Mouse (Mus musculus): ENCODE results near the gene Dapp1. TPM values are rescaled to one million over a fixed set of nuclear protein-coding genes. Genes with fewer than 3 reads are reported as not detected.

Dapp1 gene
- polyA plus RNA-seq, 1 experiment from 2014 or later, result 15.4 TPM

DNA sequence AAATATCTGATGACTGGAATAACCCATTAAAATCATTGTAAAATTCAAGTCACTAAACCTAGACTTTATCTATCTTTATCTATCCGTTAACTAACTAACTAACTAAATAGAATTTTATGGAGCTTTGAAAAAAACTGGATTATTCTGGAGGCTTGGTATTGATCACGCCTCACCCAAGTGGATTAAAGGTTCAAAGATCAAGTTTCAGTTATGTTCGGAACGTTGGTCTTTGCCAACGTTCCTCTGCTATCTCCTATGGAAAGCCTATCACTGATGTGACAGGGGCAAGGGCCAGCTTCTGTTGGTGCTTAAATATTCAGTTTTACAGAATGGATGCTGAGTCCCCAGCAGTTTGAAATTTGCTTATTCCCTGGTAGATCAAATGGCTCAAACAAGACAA lies 3.1 kb downstream of the Dapp1 start:
- WGBS (ENCODE audit: insufficient replicate concordance), result 76% methylated on average over 5 of the region's 5 CpGs
- Histone ChIP-seq H3K27ac (ENCODE audit: low read depth, low read length) (no peak overlapping the region), H3K4me1 (ENCODE audit: control insufficient read depth, insufficient read depth, low read length) (peaks cover 7% of the 10 kb centered on the region; the same call in 1 of the 2 replicates), H3K4me2 (no peak overlapping the region), H3K4me3 (ENCODE audit: low read depth, low read length) (no peak overlapping the region), H3K9me3 (replicated peaks; ENCODE audit: control insufficient read depth, low read length) (no peaks in the 10 kb centered on the region), H3K36me3 (ENCODE audit: control insufficient read depth, insufficient read depth, low read length) (no peaks in the 10 kb centered on the region), H3K9ac (ENCODE audit: low read depth, low read length) (no peak overlapping the region), H3K27me3 (ENCODE audit: control insufficient read depth, insufficient read depth, low read length) (no peaks in the 10 kb centered on the region)
- ATAC-seq (replicated peaks; ENCODE audit: insufficient number of reproducible peaks, low FRiP score, low TSS enrichment), result no peak

- WGBS (ENCODE audit: insufficient replicate concordance), result 56% methylated on average over 6 of the region's 6 CpGs
Observed at GRCm38 (mm10) chr3:137977629-137978041, 3.7 kb downstream of the Dapp1 start.

GRCm38 (mm10) chr3:137976943-137977628 lies 4.3 kb downstream of the Dapp1 start:
- H3K27me3 ChIP-seq (ENCODE audit: control insufficient read depth, insufficient read depth, low read length), result no peaks in the 10 kb centered on the region
- no peak overlapping the region for H3K4me2 ChIP-seq
- peaks cover 7% of the 10 kb centered on the region; the same call in 1 of the 2 replicates for H3K4me1 ChIP-seq (ENCODE audit: control insufficient read depth, insufficient read depth, low read length)
- no peak for ATAC-seq (replicated peaks; ENCODE audit: insufficient number of reproducible peaks, low FRiP score, low TSS enrichment)
- H3K9me3 ChIP-seq (replicated peaks; ENCODE audit: control insufficient read depth, low read length), result no peaks in the 10 kb centered on the region
- 53% methylated on average over 9 of the region's 9 CpGs for WGBS (ENCODE audit: insufficient replicate concordance)
- no peak overlapping the region for H3K27ac ChIP-seq (ENCODE audit: low read depth, low read length)
- H3K4me3 ChIP-seq (ENCODE audit: low read depth, low read length), result no peak overlapping the region
- H3K36me3 ChIP-seq (ENCODE audit: control insufficient read depth, insufficient read depth, low read length), result no peaks in the 10 kb centered on the region
- 0 out of 2 replicates have a peak overlapping the region, but pooled peaks have one; percentile 10 for H3K9ac ChIP-seq (ENCODE audit: low read depth, low read length)

More at GRCm38 (mm10) chr3:137977629-137978041, 3.7 kb downstream of the Dapp1 start:
- H3K27me3 ChIP-seq (ENCODE audit: control insufficient read depth, insufficient read depth, low read length), result no peaks in the 10 kb centered on the region
- H3K4me2 ChIP-seq, result no peak overlapping the region
- H3K27ac ChIP-seq (ENCODE audit: low read depth, low read length), result no peak overlapping the region
- H3K4me1 ChIP-seq (ENCODE audit: control insufficient read depth, insufficient read depth, low read length), result peaks cover 7% of the 10 kb centered on the region; the same call in 1 of the 2 replicates
- H3K36me3 ChIP-seq (ENCODE audit: control insufficient read depth, insufficient read depth, low read length), result no peaks in the 10 kb centered on the region
- no peak; the same call in 1 of the 2 replicates for ATAC-seq (replicated peaks; ENCODE audit: insufficient number of reproducible peaks, low FRiP score, low TSS enrichment)
- no peak overlapping the region for H3K4me3 ChIP-seq (ENCODE audit: low read depth, low read length)
- H3K9me3 ChIP-seq (replicated peaks; ENCODE audit: control insufficient read depth, low read length), result no peaks in the 10 kb centered on the region
- H3K9ac ChIP-seq (ENCODE audit: low read depth, low read length), result 0 out of 2 replicates have a peak overlapping the region, but pooled peaks have one; percentile 10

- Histone ChIP-seq H3K4me2 (no peak overlapping the region), H3K9me3 (replicated peaks; ENCODE audit: control insufficient read depth, low read length) (no peaks in the 10 kb centered on the region), H3K27ac (ENCODE audit: low read depth, low read length) (no peak overlapping the region), H3K27me3 (ENCODE audit: control insufficient read depth, insufficient read depth, low read length) (no peaks in the 10 kb centered on the region), H3K36me3 (ENCODE audit: control insufficient read depth, insufficient read depth, low read length) (no peaks in the 10 kb centered on the region), H3K4me1 (ENCODE audit: control insufficient read depth, insufficient read depth, low read length) (peaks cover 13% of the 10 kb centered on the region; the same call in 1 of the 2 replicates), H3K4me3 (ENCODE audit: low read depth, low read length) (no peak overlapping the region), H3K9ac (ENCODE audit: low read depth, low read length) (no peak overlapping the region)
- WGBS (ENCODE audit: insufficient replicate concordance), result 87% methylated on average over 17 of the region's 17 CpGs
- ATAC-seq (replicated peaks; ENCODE audit: insufficient number of reproducible peaks, low FRiP score, low TSS enrichment), result no peak
Observed at GRCm38 (mm10) chr3:137975856-137976423, 5.4 kb downstream of the Dapp1 start.

DNA sequence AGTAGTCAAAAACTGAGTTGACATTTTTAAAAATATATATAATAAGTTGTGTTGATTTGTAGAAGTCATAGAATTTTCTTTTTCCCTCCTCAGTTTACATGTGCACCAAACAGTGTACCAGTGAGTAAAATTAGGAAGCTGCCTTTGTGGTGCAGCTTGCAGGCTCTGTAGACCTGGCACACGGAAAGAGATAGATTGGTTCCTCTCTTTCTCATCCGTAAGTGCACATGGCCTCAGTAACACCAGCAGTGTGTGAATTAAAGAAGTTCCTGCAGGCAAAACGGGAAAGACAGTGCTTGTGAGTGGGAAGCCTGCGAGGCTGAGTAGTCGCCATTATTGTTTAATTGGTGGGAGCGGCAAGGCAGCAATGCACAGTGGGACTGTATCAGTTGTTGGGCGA lies 5.9 kb downstream of the Dapp1 start:
- no peaks in the 10 kb centered on the region for H3K27me3 ChIP-seq (ENCODE audit: control insufficient read depth, insufficient read depth, low read length)
- H3K9me3 ChIP-seq (replicated peaks; ENCODE audit: control insufficient read depth, low read length), result no peaks in the 10 kb centered on the region
- ATAC-seq (replicated peaks; ENCODE audit: insufficient number of reproducible peaks, low FRiP score, low TSS enrichment), result no peak
- no peak overlapping the region for H3K9ac ChIP-seq (ENCODE audit: low read depth, low read length)
- WGBS (ENCODE audit: insufficient replicate concordance), result 83% methylated on average over 7 of the region's 7 CpGs
- H3K27ac ChIP-seq (ENCODE audit: low read depth, low read length), result no peak overlapping the region
- H3K4me3 ChIP-seq (ENCODE audit: low read depth, low read length), result no peak overlapping the region
- H3K4me2 ChIP-seq, result no peak overlapping the region
- H3K4me1 ChIP-seq (ENCODE audit: control insufficient read depth, insufficient read depth, low read length), result peaks cover 11% of the 10 kb centered on the region; the same call in 1 of the 2 replicates
- H3K36me3 ChIP-seq (ENCODE audit: control insufficient read depth, insufficient read depth, low read length), result no peaks in the 10 kb centered on the region

DNA sequence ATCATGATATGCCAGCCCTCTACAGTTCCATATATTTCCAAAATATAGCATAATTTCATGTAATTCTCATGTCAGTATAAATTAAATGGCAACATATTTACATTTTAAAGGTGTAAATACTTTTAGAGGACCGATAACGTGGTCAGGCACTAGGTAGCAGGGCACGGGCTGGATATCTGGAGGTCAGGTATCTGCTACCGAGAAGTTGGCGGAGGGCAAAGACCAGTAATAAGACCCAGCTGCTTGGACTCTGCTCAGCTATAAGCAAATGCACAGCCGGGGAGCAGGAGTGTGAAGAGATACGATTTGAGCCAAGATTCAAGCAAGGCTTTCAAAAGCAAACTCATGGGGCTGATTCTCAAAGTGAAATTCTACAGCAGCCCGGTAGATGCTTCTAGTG lies 7.0 kb downstream of the Dapp1 start:
- no peak for ATAC-seq (replicated peaks; ENCODE audit: insufficient number of reproducible peaks, low FRiP score, low TSS enrichment)
- no peak overlapping the region for H3K4me3 ChIP-seq (ENCODE audit: low read depth, low read length)
- H3K36me3 ChIP-seq (ENCODE audit: control insufficient read depth, insufficient read depth, low read length), result no peaks in the 10 kb centered on the region
- H3K9ac ChIP-seq (ENCODE audit: low read depth, low read length), result no peak overlapping the region
- no peak overlapping the region for H3K4me2 ChIP-seq
- no peaks in the 10 kb centered on the region for H3K9me3 ChIP-seq (replicated peaks; ENCODE audit: control insufficient read depth, low read length)
- no peak overlapping the region for H3K27ac ChIP-seq (ENCODE audit: low read depth, low read length)
- peaks cover 8% of the 10 kb centered on the region for H3K4me1 ChIP-seq (ENCODE audit: control insufficient read depth, insufficient read depth, low read length)
- no peaks in the 10 kb centered on the region for H3K27me3 ChIP-seq (ENCODE audit: control insufficient read depth, insufficient read depth, low read length)
- 76% methylated on average over 8 of the region's 8 CpGs for WGBS (ENCODE audit: insufficient replicate concordance)

DNA sequence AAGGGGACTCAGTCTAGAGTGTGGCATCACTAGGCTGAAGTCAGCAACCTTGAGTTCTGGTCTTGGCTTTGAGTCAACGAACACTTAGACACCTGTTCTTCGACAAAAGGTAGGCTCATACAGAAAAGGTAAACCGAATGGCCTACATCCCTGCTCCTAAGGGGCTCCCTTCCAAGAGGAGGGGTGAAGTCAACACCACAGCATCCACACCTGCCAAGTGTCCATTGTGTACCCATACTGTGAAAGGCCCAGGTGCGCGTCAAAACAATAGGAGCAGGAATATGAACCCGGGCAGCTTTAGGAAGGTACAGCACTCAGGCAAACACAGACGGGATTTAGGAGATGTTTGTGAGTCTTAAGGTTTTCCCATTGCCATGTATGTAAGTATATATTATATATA lies 8.4 kb downstream of the Dapp1 start:
- Histone ChIP-seq H3K4me3 (ENCODE audit: low read depth, low read length) (no peak overlapping the region), H3K27ac (ENCODE audit: low read depth, low read length) (no peak overlapping the region), H3K4me2 (no peak overlapping the region; the same call in 1 of the 2 replicates), H3K9ac (ENCODE audit: low read depth, low read length) (no peak overlapping the region), H3K4me1 (ENCODE audit: control insufficient read depth, insufficient read depth, low read length) (peaks cover 13% of the 10 kb centered on the region), H3K36me3 (ENCODE audit: control insufficient read depth, insufficient read depth, low read length) (no peaks in the 10 kb centered on the region), H3K27me3 (ENCODE audit: control insufficient read depth, insufficient read depth, low read length) (no peaks in the 10 kb centered on the region), H3K9me3 (replicated peaks; ENCODE audit: control insufficient read depth, low read length) (no peaks in the 10 kb centered on the region)
- 94% methylated on average over 7 of the region's 7 CpGs for WGBS (ENCODE audit: insufficient replicate concordance)
- ATAC-seq (replicated peaks; ENCODE audit: insufficient number of reproducible peaks, low FRiP score, low TSS enrichment), result no peak

DNA sequence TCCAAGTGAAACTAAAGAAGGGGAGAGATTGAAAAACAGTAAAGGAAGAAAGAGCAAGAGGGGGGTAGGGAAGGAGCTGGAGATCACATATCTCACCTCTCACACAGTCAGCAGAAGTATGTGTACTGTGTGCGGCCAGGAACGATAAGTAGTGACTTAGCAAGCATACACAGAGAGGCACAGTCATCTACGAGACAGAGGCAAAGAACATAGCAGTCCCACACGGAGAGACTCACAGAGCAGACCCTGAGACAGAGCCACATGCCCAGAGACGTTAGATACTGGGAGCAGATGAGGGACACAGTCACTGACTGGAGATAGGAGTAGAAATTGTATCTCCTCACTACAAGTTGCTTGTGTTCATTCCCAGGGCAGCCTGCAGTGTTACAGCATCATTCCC lies 9.1 kb downstream of the Dapp1 start:
- no peaks in the 10 kb centered on the region for H3K9me3 ChIP-seq (replicated peaks; ENCODE audit: control insufficient read depth, low read length)
- no peaks in the 10 kb centered on the region for H3K36me3 ChIP-seq (ENCODE audit: control insufficient read depth, insufficient read depth, low read length)
- H3K4me3 ChIP-seq (ENCODE audit: low read depth, low read length), result no peak overlapping the region
- 63% methylated on average over 5 of the region's 5 CpGs for WGBS (ENCODE audit: insufficient replicate concordance)
- peak overlapping the region; percentile 54; the same call in 1 of the 2 replicates for H3K27ac ChIP-seq (ENCODE audit: low read depth, low read length)
- peak; percentile 82 for ATAC-seq (replicated peaks; ENCODE audit: insufficient number of reproducible peaks, low FRiP score, low TSS enrichment)
- no peak overlapping the region for H3K9ac ChIP-seq (ENCODE audit: low read depth, low read length)
- H3K4me1 ChIP-seq (ENCODE audit: control insufficient read depth, insufficient read depth, low read length), result peaks cover 16% of the 10 kb centered on the region
- H3K4me2 ChIP-seq, result peak overlapping the region; percentile 22; the same call in 1 of the 2 replicates
- no peaks in the 10 kb centered on the region for H3K27me3 ChIP-seq (ENCODE audit: control insufficient read depth, insufficient read depth, low read length)

Measured in heart, embryonic 11.5 days (tissue).